Mouse (Mus musculus) CD4-positive, CD25-positive, alpha-beta regulatory T cell, adult 2 months (primary cell): ENCODE results near the gene Hrh1.

Source experiments
- DNase-seq: peaks from one replicate; pipeline ENCODE4 v3.0.0-alpha.2; 2012; ENCODE audit warnings: low read depth, low spot score

Hrh1 gene

DNA sequence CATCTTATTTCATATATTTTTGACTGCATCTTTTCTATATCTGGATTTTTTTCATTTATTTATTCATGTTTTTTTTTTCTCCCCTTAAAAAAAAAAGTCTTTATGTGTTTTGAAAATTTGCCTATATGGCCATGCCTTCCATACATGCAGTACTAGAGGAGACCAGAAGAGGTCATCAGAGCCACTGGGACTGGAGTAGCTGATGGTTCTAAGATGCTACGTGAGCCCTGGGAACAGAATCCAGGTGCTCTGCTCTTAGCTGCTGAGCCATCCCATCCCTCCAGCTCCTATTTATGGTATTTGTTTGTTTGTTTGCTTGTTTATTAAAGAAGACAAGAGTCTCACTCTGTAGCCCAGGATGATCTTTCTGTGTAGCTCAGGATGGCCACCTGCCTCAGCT lies 8.9 kb downstream of the Hrh1 start:
- DNase-seq, result peak; percentile 24

DNA sequence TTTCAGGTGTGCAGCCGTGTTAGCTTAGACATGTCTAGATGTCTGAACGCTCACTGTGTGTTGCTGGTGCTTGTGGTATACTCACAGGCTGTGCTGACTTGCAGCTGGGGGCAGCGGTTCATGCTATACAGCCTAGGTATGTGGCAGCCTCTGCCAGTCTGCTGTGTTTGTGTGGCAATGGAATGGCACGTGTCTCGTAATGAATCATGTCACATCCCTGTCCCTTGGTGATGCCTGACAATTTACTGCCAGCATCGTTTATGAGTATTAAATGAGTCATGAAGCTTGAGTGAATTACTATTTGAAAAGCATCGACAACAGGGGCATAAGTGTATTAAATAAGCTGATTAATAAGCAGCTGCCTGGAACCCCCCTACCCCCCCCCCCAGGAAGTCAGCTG lies 9.3 kb downstream of the Hrh1 start:
- DNase-seq, result no peak

DNA sequence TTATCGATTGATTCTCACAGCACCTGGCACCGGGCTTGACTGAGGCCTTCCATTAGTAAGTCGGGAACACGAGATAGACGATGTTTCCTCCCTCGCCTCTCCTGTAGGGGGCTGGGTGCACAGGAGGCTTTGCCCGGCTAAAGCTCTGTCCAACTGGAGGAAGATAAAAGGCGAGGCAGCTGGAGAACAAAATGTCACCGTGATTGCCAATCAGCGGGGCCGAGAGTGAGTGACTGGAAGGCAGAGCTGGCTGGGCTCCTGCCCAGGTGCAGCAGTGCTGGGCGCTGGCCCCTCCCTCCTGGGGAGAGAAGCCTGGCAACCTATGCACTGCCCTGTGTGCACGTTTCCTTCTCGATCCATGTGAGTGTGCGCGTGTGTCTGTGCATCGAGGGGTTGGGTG lies 10.5 kb downstream of the Hrh1 start:
- DNase-seq, result no peak

DNA sequence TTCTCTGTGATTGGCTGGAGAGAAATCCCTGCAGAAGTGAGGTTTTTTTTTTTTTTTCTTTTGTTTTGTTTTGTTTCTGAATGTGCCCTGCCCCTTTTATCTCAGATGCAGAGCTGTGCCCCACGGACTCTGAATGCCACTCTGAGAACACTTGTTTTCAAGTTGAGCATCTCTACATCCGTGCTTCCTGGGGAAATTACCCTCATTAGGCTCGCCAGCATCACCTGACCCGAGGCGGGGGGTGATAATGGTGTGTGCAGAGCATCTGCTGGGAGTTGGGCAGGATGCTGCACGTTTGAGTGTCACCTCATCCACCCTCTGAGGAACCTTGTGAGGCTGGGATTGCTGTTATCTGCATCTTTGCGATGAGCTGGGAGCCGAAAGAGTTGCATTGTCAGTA lies 14.2 kb downstream of the Hrh1 start:
- peak; percentile 21 for DNase-seq

DNA sequence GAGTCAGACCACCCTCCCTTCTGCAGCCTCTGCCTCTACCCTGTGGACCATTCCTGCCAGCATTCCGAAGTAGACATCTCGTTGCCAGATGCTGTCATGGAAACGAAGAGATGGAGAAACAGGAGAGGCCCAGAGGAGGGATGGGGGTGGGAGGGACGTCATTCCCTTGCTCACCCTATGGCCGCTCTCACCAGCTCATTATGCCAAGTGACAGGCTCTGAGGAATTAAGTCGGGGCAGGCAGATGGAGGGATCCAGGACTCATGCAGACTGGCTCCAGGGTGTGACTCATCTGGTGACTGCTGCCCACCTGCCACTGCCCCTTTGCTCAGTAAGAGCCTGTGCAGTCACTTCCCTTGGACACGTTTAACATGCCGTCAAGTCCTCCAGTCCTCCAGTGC lies 16.8 kb downstream of the Hrh1 start:
- no peak for DNase-seq

DNA sequence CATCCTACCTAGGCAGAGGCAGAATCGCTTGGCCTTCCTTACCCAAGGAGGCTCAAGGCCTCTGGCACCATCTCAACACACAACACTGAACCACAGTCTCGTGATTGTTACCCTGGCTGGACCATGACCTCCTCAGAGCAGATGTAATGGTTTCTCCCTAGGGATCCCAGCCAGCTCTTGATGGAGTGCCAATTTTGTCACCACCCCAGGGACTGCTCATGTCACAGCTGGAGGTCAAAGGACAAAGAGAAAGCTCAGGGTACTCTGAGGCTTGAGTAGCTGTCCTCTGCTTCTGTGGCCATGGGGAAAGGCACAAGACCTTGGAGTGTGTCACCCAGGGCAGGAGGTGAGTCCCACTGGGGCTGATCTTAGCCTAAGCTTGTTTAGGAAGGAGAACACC lies 20.3 kb downstream of the Hrh1 start:
- DNase-seq, result no peak

DNA sequence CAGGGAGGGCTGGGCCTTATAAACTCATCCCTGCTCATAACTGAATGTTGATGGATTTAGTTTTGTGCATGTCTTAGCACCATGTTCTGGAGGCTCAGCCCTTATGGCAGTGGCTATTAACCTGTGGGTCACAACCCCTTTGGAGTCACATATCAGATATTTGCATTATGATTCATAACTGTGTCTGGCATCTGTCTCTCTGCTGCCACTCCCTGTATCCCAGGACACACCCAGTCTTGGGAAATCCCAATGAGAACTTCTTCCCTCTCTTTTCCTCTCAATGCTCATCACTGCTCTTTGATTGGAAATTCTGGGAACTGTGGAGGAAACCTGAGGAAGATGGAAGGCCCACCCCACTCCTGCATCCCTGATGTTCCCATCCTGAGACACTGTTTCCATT lies 23.3 kb downstream of the Hrh1 start:
- DNase-seq, result no peak

DNA sequence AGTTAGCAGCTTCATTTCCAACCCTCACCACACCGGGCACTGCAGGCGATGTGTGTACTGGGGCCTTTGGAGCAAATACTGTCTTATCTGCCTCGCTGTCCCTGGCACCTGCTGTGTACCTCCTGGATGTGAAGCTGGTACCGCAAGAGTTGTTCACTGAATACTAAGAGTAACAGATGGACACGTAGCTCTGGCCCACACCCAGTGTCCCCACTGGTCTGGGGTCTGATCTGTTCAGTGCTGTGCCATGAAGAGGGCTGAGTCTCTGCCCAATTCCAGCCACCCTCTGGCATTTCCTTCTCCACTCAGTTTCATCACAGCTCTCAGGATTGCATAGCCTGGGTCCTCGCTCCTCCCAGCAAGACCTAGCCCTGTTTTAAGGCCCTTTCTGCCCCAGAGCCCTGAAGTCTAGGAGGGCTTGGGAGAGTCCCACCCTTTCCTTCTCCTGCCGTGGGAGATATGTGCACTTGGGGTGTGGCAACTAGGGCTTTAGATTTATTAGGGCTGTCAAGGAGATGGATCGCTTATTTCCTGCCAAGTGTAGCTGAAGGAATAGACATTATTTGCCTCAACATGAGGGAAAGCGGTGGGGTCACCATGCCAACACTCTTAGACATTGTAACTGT lies 25.4 kb downstream of the Hrh1 start:
- no peak for DNase-seq

DNA sequence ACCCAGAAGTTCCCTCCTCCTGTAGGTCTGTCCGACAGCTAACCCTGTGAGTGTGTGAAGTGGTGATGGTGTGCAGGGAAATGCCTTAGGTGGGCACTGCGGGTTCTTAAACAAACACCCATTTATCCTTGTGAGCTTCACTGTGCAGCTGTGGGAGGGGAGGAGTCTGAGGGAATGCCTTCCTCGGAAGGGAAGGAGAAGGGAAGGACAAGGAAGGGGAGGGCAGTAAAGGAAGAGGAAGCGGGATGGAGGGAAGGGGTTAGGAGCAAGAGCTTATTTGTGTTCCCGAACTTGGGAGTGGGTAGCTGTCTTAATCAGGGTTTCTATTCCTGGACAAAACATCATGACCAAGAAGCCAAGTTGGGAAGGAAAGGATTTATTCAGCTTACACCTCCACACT lies 27.6 kb downstream of the Hrh1 start:
- DNase-seq, result no peak

DNA sequence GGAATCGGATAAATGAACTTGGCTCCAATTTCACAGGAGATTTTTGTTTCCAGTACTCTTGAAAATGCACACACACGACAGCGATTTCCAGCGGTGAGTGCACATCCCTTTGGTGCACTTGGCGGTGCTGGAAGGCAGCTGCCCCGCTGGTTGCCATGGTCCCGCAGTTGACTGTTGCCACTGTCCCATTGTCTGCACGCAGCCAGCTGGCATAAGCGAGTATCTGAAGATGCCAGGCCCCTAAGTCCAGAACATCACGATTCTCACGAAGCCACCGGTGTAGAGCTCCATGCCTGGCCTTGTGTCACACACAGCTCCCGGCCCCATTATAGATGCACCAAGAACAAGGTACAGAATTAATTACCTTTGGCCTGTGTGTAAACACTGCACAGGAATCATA lies 29.9 kb downstream of the Hrh1 start:
- no peak for DNase-seq

DNA sequence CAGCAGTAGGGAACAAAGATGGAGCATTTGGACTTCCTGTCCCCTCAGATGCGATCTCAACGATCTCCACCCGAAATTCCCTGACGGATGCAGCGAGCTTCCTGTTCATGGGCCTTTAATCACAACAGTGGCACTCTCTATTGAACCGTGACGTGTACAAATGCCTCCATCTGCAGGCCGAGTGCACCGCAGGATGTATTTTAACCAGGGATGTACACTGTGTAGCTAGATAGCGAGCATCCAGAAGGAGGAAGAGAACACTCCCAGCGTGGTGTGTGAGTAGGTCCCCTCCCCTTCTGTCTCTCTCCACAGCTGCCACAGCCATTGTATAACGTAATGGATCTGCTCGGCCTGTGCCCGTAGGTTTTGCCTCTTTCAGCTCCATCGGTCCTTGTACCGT lies 31.1 kb downstream of the Hrh1 start:
- DNase-seq, result no peak

DNA sequence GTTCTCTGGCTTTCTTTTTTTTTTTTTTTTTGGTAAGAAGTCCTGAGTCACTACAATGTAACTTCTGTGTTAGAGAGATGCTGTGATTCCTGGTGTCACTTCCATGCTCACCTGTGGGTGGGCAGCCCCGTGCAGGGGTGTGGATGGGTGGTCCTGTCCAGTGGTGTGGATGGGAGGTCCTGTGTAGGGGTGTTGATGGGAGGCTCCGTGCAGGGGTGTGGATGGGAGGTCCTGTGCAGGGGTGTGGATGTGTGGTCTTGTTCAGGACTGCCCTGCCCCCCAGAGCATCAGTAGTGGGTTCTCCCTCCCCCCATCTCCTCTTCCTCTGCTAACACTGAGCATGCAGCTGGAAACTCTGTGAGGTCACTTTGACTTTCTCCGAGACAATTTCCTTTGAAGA lies 34.9 kb downstream of the Hrh1 start:
- DNase-seq, result no peak

DNA sequence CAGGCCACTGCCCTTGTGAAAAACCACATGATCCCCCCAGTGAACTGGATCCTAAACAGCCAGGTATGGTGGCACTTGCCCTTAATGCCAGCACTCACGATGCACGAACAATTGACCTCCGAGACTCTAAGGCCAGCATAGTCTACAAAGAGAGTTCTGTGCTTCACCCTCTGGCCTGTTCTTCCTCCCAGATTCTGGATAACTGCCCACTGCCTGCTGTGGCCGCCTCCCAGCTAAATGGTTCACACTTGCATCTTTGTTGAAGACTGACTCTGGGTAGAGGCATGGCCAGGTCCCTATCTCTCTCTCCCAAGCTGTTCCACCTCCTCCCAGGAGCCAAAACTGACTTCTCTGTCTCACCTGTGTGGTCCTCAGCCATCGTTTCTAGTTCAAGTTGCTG lies 36.8 kb downstream of the Hrh1 start:
- no peak for DNase-seq

DNA sequence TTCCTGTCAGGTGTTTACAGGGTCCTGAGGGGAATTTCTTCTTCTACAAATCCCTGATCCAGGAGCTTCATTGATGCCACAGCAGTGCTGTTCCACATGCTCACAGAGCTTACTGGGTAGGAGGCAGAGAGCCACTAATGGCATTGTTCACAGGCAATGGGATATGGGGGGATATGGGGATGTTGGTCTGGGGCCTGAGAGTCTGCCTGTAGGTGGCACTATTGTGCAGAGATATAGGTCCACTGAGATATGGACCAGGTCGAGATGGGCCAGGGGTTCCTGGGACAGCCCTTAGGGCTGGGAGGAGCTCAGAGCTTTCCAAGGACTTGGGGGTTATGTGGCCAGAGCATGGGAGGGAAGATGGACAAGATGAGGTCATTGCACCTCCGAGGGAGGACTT lies 42.6 kb downstream of the Hrh1 start:
- no peak for DNase-seq

DNA sequence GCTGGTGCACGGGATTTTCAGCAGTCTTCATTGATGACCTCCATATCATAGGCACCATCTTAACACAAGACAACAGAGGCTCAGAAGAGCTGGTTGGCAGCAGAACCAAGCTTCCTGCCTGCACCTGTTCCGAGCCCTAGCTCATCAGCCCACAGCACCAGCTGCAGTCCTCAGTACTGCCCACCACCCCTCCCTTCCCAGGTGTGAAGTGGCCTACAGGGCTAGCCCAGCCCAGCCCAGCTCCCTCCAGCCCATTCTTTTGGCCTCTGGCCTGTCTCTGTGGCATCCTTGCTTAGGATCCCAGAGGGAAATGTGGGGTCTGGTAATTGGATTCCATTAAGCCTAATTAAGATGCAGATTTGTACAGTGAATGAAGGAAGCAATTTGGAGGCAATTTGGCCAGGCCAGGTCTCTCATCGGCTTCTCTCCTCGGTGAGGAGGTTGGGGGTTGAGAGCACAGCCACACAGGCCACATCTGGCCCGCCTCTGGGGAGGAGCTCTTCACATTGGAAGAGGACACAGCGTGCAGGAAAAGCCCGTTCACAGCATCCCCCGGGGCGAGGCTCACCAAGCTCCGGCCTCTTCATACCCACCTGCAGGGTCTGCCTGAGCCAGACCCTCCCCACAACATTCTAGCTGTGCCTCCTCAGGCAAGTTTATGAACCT lies 43.2 kb downstream of the Hrh1 start:
- no peak for DNase-seq

DNA sequence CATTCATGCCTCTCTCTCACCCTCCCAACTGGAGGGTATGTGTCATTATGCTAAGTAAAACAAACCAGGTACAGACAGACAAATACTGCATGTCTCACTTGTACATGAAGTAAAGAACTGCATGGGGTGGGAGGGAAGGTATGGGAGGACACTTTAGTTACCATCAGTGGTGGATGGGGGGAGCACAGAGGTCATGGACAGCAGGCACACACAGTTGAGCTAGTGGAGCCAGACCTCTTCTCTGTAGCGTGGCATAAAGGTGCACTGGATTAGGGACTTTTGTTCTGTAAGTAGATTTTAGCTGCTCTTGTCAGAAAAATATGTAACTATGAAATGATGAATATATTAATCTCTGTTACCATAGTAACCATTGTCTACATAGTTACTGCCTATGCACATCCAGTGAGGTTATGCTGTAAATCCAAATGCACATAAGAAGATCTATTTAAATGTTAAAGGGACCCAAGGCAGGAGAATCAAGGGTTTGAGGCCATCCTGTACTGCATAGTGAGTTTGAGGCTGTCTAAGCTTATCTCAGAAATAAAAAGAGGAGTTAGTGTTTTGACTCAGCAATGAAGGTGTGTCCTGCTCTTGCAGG lies 46.6 kb downstream of the Hrh1 start:
- no peak for DNase-seq

DNA sequence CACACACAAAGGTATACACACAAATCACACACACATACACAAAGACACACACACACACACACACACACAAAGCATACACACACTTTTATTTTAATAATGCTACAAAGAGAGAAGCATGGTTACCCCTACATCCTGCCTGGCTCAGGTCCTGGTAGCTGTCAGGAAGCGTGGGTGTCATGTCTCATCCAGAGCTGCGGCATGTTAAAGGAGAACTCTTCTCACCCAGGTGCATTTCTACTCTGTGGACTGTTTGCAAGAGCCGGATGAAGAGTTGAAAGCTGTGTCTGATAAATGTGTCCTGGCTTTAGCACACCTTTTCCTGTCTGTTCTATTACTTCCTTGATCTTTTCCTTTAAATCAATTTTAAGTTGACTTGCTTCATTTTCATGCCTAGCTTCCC lies 47.2 kb downstream of the Hrh1 start:
- peak; percentile 20 for DNase-seq

DNA sequence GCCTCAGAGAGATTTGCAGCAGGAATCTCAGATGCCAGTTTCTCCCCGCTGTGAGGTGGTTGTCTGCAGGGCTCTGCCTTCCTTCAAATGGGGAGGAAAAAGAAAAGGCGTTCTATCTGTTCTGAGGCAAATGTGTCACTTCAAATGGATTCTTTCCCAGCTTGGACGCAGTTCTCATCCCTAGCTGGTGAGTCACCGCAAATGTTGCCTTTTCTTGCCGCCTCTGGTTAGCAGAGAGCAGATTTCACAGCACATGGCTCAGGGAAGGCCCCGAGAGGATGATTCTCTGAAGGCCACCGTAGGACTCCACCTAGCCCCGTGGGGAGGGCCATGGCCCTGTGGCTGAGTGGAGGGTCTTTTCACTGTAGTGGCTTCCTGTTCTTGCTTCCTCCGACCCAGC lies 51.2 kb downstream of the Hrh1 start:
- DNase-seq, result no peak

DNA sequence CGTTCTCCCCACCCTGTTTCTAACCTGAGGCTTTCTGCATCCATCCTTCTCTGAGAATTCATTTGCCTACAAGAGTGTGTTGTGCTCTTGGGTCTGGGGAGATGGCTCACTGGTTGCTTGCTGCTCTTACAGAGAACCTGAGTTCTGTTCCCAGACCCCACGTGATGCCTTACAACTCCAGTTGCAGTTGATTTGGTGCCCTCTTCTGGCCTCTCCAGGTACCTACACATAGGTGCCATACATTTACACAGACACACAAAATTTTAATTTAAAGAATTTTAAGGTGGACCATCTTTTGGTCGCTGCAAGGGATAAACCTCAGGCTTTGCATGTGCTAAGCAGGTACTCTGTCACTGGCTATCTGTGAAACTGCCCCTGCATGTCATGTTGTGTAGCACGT lies 57.5 kb downstream of the Hrh1 start:
- DNase-seq, result no peak

DNA sequence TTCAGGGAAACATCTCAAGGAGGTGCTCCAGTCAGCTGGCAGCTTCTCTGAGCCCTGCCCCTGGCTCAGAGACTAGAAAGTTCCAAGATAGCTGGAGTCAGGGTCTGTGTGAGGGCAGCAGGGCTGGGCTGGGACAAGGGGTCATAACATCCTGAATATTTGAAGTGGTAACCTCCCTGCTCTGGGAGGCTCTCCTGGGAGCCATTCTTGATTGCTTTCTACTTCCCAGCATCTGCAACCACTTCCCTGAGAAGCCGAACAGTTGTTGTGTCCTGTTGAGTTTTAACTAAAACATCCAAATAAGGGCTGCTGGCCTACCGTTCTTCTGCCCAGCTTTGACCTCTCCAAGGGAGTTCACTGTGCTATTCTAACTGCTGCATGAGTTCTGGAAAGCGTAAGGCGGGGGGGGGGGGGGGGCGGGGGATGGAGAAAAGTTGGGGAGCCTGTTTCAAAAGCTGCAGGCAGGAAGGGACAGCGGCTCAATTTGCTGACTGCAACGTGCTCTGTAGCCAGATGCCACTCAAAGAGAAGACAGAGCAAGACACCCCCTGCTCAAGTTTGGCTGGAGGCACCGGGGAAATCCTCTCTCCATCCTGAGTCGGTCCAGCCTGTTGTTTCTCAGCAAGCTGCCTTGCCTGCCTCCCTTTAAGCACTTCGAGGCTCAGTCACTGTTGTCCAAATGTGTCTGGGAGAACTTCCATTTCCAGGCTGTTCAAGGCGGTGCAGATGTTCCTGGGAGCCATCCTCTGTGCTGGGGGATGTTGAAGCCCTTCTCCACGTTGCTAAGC lies 58.7 kb downstream of the Hrh1 start:
- DNase-seq, result no peak

DNA sequence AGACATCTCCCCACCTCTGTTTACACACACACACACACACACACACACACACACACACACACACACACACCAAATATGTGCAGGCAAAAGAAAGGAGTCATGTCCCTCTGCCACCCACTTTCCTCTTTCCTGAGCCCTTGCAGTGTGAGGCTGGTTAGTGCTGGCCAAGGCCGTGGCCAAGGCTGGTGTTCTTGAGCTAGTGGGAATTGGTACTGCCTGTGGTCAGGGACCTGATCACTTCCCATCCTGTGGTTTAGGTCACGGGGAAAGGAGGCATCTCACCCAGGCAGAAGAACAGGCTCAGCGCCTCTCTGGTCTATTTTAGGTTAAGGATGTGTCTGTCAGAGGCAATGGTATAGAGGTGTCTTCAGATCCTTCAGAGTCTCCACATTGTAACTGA lies 59.6 kb downstream of the Hrh1 start:
- no peak for DNase-seq

DNA sequence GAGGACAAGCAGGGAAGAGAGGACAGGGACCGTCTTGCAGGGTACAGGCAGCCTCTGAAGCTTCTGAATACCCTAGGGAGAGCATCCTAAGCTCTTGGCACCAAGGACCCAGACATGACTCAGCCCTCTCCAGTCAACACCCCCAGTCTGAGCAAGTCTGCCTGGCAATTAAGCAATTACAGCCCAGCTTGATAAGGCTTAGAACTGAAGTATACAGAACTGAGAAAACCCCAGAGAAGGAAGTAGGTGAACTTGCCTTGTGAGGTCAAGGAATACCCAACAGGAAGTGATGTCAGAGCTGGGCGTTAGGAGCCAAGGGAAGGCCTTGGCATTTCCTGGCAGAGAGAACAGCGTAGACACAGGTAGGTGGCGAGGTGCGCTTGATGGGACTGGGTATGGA lies 60.5 kb downstream of the Hrh1 start:
- peak; percentile 8 for DNase-seq

DNA sequence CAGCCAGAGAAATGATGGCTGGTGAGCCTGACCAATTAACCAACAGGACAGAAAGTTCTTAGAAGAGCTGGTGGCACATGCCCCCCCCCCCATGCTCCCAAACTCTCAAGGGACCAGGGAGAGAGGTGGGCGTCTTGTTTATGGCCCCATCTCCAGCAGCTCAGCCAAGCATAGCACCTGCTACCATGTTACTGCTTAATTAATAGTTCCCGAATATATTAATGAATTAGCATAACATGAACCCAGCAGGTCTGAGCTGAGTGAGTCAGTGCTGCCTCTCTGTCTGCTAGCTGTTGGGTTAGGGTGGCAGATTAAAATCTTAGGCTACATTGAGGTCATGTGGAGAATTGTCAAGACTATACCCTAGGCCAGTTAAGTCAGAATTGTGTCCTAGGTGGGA lies 62.2 kb downstream of the Hrh1 start:
- no peak for DNase-seq
